Mouse (Mus musculus) E14TG2a.4 (cell line): Measurements from ENCODE around the gene Map3k19.

ENCODE experiments used
- CTCF ChIP-seq: conservative IDR thresholded peaks from 2 replicates; pipeline ENCODE4 v1.5.1; 2014; ENCODE audit warnings: low read length
- NANOG ChIP-seq: IDR thresholded peaks from 2 replicates; pipeline ENCODE4 v1.6.1; 2014; ENCODE audit warnings: borderline replicate concordance, low read length, mixed read lengths

DNA sequence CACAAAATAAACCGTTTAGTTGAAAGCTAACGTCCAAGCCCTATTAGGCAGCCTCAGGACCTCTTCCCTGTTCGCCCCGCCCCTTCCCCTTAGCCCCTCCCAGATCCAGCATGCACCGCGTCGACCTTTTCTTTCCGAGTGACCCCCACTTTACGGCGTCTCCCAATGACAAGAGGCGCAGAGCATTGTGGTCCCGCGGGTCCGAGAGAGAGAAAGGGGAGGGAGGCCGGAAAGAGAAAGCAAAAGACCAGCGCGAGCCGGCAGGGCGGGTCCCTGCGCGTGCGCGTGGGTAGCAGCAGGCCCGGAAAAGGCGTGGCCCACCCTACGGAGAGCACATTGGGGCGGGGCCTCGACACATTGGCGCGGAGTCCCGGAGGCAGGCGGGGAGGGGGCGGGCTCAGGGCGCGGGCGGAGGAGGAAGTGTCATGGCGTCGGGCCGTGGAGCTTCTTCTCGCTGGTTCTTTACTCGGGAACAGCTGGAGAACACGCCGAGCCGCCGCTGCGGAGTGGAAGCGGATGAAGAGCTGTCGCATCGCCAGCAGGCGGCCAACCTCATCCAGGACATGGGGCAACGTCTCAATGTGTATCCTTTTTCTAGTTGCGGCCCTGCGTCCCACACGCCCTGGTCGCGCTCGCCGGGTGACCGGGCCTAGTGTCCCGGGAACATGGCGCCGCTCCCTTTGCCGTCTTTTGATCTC, 80.9 kb downstream of the Map3k19 start, which contains the start of gene Ccnt2:
- TF ChIP-seq CTCF (no peak), NANOG (no peak)
